Mouse (Mus musculus): ENCODE results near the gene Parn. TPM values are rescaled to one million over a fixed set of nuclear protein-coding genes. Genes with fewer than 3 reads are reported as not detected.

Parn gene
- polyA plus RNA-seq (2012; rRNA removed; ENCODE audit: low replicate concordance) = 10.2 and 17.5 TPM in 2 replicates

GRCm38 (mm10) chr16:13667878-13668343, at the start of gene Parn:
TSS of gene Parn (minus strand) at chr16:13668170.

GRCm38 (mm10) chr16:13671685-13672385, 3.9 kb upstream of the Parn start, which contains the start of the genes Bfar and 3110001I22Rik:
TSS of gene Bfar (plus strand) at chr16:13671858.
TSS of gene 3110001I22Rik (plus strand) at chr16:13671929.

Other genes starting within 250 kb of the Parn start
- 19.2 and 44.9 TPM in 2 replicates for gene Bfar, start 3.7 kb upstream of the Parn start, polyA plus RNA-seq (2012; rRNA removed; ENCODE audit: low replicate concordance)
- gene 3110001I22Rik, start 3.8 kb upstream of the Parn start, polyA plus RNA-seq (2012; rRNA removed; ENCODE audit: low replicate concordance) = 0.65 and 1.2 TPM in 2 replicates
- not detected in 2 replicates for gene Pla2g10, start 62.8 kb upstream of the Parn start, polyA plus RNA-seq (2012; rRNA removed; ENCODE audit: low replicate concordance)
- 6.7 and 15.8 TPM in 2 replicates for gene Rrn3, start 112.5 kb upstream of the Parn start, polyA plus RNA-seq (2012; rRNA removed; ENCODE audit: low replicate concordance)
- gene Ntan1, start 150.7 kb upstream of the Parn start, polyA plus RNA-seq (2012; rRNA removed; ENCODE audit: low replicate concordance) = 58.7 and 74.7 TPM in 2 replicates
- 52.8 and 118 TPM in 2 replicates for gene Pdxdc1, start 235.0 kb upstream of the Parn start, polyA plus RNA-seq (2012; rRNA removed; ENCODE audit: low replicate concordance)
- 1.5 and 2.9 TPM in 2 replicates for gene Mpv17l, start 235.0 kb upstream of the Parn start, polyA plus RNA-seq (2012; rRNA removed; ENCODE audit: low replicate concordance)

Data from mammary gland, adult 2 months (tissue).